Mouse (Mus musculus): ENCODE measurements at regions not wholly inside any gene's neighbourhood (a gene's known extent, or its start where the extent isn't known, plus 50 kb on each side); places are given as distances from the start of the nearest gene placed in this dataset.

DNA sequence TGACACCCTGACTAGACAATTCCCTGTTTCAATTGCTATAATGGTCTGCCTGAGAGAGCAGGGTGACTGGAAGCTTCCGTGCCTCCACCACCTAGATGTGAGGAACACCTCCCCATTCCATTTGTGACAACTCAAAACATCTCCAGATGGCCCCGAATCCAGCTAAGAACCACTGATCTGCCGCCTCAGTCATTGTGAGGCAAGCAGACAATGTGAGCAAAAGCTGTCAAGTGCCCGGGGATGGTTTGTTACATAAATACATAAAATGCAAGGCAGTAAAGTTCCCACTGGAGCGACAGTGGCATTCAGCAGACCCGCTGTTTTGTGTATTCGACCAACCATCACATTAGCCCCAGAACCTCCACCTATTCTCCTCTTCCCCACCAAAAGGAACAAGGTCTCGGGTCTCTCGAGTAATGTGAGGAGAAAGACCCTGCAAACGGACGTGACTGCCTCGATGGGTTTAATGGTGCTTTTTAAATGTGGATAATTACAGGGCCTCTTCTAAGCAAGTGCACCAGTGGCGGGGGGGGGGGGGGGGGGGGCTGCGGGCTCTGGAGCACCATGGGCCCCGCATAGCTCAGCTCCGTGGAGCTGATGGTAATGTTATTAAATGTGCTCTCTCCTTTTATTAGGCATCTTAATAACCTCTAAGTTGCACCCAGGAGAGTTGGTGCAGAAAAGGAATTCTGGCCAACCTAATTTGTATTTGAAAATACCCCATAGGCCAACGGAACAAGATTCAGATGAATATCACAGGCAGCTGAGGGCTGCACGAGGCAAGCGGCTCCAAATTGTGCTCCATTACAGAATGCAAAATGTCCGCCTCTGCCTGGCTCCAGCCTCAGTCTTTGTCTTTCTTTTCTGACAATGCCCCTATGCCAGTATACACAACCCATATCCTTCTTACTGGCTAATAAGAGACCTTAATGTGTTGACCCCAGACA, 360.6 kb upstream of the Clint1 start:
- ATAC-seq (replicated peaks; ENCODE audit: insufficient number of reproducible peaks, low FRiP score, low TSS enrichment, poor library complexity, severe bottlenecking), result no peak

DNA sequence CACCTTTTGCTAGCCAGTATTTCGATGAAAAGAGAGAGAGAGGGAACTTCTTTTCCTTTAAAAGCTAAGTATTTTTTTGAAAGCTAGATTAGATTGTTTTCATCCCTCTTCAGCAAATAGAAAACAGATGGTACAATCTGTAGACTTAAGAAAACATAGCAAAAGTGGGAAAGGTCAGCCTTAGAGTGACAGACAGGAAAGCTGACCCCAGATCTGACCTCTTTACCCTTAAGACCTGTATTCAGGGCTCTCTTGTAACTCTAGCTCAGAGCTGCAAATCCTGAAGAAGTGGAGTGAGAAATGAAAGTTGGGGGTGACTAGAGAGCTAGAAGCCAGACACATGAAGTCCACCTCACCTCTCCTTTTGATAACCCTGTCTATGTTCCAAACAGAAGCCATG, 356.6 kb upstream of the Clint1 start:
- no peak for ATAC-seq (replicated peaks; ENCODE audit: insufficient number of reproducible peaks, low FRiP score, low TSS enrichment, poor library complexity, severe bottlenecking)

DNA sequence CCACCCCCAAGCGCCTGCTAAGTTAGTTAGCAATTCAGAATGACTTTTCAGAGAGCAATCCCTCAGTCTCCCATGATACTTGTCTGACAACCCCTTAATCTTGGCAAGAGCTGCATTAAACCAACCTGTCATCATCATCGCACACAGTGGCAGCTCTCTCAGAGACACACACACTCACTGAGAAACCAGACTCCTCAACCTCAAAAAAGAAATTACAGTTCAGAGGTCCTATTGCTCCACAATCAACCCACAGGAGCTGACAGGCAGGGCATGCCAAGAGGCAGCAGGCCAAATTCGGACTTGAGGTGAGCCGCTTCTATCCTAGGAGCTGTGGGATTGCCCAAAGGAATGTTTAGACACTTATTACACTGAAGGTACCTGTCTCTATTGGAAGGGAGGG, 343.3 kb upstream of the Clint1 start:
- no peak for ATAC-seq (replicated peaks; ENCODE audit: insufficient number of reproducible peaks, low FRiP score, low TSS enrichment, poor library complexity, severe bottlenecking)

DNA sequence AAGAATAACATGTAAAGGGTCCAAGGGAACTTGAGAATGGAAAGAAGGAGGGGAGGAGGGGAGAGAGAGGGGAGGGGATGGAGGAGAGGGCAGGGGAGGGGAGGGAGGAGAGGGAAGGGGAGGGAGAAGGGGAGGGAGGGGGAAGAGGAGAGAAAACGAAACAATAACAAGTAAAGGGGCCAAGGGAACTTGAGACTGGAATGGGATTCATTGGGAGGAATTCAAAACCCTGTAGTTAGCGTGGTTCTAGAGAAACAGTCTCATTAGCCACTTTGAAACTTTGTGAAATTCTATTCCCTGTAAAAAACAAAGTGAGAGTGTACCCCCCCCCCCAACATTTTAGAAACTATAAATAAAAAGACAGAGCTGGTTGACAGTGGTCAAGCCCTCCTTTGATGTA, 342.6 kb upstream of the Clint1 start:
- no peak for ATAC-seq (replicated peaks; ENCODE audit: insufficient number of reproducible peaks, low FRiP score, low TSS enrichment, poor library complexity, severe bottlenecking)

DNA sequence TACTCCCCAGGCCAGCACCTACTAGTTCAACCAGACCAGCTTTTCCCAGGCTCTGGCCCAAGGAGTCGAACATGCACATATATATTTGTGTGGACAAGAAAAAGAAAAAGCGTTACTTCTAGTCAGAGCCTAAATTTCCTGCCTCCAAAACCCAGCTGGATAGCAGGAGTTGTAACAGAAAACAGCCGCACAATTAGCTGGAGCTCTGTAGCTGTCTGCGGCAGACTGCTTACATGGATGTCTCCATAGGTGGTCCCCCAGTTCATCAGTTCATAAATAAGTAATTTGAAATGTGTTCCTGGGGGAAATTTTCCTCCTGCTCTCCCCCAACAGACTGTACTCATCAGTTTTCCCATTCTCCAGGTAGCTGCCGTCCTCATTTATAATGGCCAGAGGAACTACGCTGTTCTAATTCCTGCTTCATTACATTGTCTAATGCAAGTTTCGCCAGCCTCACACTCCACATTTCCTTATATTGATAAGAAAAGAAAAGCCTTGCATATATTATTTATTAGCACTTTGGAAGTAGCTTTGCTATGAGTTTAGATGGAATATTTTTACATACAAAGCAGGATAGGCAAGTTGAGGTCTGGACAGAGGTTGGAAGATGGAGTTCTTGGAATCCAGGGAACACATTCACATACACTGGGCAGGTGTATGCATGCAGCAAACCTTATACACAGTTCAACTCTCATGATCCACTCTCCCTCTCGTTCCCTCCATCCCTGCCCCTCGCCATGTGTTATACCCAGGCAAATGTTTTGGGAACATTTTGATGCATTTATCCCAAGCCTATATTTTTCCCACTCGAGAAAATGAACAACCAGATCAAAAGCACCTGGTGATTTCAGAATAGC, 337.2 kb upstream of the Clint1 start:
- no peak for ATAC-seq (replicated peaks; ENCODE audit: insufficient number of reproducible peaks, low FRiP score, low TSS enrichment, poor library complexity, severe bottlenecking)

DNA sequence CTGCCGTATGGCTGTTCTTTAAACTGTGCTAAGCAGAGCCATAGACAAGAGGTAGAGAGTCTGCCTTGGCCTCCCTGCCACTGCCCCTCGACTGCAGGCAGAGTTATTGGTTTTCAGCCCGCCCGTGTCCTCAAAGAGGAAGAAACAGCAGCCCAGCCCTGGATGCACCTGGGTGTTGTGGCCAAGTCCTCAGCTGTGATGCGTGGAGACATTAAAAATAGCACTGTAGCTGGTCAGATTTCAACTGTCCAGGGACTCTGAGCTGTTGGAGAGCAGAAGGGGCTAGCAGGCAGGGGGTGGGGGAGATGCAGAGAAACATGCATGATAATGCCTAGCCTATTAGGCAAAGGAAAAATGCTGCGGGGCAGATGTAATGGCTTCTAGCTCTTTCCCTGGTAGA, 327.1 kb upstream of the Clint1 start:
- ATAC-seq (replicated peaks; ENCODE audit: insufficient number of reproducible peaks, low FRiP score, low TSS enrichment, poor library complexity, severe bottlenecking), result no peak

DNA sequence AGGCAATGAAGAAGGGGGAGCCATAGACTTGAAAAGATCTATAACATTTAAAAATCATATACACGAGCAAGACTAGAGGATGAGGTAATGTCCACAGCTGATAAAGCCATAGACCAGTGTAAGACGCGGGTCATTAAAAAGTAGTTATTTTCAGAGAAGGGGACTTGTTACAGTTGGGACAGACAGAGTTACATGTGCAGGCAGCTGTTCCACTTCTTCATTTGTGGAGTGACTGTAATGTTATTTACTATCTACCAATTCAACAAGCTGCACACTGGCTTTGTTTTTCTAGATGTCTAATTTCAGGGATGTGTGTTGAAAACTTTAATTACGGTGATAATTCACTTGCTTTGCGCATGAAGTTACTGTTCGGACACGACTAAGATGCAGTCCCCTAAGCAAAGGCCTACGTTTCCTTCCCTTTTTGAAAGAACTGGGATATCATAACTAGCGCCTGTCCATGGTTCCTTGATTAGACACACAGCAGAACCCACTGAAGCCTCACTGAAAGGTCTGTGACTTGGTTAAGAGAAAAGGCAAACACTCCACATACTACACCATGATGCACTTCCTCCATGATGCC, 320.7 kb upstream of the Clint1 start:
- ATAC-seq (replicated peaks; ENCODE audit: insufficient number of reproducible peaks, low FRiP score, low TSS enrichment, poor library complexity, severe bottlenecking), result no peak

DNA sequence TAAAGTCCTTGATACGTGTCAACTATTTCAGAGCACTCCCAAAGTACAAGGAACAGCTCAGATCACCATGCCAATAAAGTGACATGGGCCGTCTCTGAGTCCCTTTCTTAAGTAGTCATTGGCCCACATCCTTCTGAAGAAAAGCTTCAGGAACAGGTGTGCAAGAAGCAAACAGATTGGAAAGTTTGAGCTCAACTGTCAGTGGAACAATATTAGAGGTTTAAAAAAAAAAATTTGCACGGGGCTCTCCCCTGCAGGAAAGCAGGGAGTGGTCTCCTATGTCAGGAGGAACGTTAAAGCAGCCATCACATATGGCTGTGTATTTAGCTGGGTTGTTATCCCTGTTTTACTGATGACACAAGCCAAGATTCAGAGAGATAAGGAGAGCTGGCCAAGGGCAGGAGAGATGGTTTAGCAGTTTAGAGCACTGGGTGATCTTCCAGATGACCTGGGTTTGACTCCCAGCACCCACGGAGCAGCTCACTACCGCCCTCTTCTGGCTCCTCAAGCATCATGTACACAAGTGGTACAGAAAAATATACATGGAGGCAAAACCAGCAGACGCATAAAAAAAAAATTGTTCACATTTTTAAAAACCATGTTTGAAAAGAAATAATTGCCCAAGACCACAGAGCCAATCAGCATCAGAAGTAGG, 318.3 kb upstream of the Clint1 start:
- ATAC-seq (replicated peaks; ENCODE audit: insufficient number of reproducible peaks, low FRiP score, low TSS enrichment, poor library complexity, severe bottlenecking), result no peak

DNA sequence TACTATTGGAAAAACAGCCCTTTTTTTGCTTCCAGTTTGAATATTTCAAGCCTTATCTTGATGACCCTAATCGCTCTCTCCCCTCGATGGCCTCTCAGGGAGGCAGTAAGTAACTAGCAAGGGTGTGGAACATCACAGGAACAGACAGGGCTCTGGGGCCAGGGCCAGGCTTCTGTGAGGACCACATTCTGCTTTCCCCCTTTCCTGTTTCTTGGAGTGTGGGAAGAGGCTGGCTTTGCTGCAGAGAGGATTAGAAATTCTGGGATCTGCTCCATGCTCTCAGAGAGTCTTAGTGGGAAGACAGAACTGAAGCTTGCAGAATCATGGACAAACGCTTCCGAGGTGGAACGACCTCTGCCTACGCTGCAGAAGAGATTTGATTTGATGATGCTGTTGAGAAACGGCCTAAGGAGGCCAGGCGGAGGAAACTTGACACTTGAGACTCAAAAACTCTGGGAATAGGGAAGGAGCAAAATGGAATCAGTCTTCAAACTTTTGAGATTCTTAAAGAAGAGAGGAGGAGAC, 316.3 kb upstream of the Clint1 start:
- no peak for ATAC-seq (replicated peaks; ENCODE audit: insufficient number of reproducible peaks, low FRiP score, low TSS enrichment, poor library complexity, severe bottlenecking)

DNA sequence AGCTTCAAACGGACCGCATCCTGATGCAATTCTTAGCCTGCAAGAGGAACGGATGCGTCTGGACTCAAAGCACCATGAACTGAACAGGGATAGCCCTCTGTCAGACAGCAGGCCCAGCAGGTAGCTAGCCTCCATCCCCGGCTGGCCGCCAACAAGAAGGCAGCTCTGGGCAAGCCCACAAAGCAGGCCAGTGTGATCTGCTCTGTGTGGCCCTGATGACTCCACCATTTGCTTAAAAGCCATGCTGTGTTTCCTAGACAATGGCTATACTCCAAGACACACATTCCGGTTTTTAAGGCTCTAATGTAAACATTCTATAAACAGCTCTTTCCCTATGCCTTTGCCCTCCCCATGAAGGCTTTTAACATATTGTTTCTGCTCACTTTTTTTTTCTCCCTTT, 313.8 kb upstream of the Clint1 start:
- no peak for ATAC-seq (replicated peaks; ENCODE audit: insufficient number of reproducible peaks, low FRiP score, low TSS enrichment, poor library complexity, severe bottlenecking)

DNA sequence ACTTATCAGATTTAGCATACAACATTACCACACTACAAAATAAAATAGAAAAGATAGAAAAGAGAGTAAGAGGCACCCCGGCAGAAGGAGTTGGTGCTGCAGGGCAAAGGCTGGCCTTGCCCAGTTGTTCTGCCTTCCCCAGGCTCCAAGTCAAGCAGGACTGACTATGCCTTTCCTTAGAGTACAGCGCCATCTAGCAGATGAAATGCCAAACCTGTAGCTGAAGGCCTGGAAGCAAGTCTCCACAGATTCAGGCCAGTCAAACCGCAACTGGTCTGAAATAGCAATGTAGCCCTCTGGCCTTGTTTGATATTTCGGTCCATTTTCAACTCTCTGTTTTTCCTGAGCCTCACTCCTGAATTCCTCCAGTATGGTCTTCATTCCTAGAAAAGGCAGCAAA, 312.4 kb upstream of the Clint1 start:
- no peak for ATAC-seq (replicated peaks; ENCODE audit: insufficient number of reproducible peaks, low FRiP score, low TSS enrichment, poor library complexity, severe bottlenecking)

DNA sequence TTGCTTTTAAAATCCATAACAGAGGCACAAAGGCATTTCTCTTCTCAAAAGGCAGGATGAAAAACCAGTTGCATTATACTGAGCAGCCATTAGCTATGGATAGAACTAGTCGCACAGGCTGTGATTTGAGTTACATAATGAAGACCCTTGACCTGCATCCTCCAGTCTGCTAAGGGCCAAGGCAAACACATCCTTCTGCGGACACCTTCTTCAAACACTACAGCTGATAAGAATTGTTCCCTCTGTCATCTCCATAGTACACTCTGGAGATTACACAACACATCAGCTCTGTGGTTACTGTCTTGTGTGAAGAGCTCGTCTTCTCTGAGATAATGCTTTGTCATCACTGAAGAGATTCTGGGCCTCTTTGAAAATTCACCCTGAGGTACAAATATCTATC, 307.3 kb upstream of the Clint1 start:
- ATAC-seq (replicated peaks; ENCODE audit: insufficient number of reproducible peaks, low FRiP score, low TSS enrichment, poor library complexity, severe bottlenecking), result no peak

DNA sequence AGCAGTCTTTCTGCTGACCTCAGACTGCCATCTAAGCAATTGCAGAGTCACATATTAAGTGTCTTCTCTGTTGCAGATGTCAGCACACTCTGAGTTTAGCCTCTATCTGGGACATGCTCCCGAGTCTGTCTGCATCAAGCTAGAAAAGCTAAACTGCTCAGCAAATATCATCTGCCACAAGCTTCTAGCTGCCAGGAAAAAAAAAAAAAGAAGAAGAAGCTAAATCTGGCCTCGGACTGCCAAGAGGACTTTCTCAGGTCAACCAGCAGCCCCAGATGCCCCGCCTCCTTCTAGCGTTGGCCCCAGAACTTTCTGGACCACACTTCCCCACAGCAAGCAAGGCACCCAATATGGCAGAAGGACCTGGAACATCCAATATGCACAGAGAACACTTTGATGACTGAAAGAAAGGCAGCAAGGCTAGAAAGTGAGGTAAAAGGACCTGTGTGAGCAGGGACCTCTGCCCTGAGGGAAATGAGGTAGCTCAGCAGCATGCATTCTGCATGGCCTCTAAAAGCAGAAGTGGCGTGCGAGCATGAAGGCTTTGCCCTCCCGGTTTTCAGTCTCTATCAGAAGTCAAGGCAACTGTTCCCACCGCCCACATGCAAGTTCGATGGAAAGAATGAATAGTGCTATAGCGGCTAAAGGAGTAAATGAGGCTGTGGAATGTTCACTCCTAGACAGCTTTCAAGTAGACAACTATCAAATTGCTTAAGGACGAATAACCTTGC, 305.8 kb upstream of the Clint1 start:
- no peak for ATAC-seq (replicated peaks; ENCODE audit: insufficient number of reproducible peaks, low FRiP score, low TSS enrichment, poor library complexity, severe bottlenecking)

DNA sequence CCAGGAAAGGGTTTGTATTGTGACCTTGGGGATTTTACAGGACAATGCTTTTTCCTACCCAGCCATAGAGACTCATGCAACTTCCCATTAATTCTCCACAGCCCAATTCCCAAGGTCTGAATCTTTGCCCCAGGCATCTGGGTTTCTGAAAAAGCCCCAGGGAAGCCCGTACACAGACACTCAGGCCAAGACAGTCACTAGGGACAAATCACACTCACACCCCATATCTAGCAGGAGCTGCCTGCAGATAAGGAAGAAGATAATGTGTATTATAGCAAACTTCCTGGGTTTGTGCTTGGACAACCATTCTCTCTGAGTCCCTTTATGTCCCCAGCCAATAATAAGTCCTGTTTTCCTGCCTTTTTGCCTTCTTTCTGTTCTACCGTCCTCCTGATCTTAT, 305.0 kb upstream of the Clint1 start:
- no peak for ATAC-seq (replicated peaks; ENCODE audit: insufficient number of reproducible peaks, low FRiP score, low TSS enrichment, poor library complexity, severe bottlenecking)

DNA sequence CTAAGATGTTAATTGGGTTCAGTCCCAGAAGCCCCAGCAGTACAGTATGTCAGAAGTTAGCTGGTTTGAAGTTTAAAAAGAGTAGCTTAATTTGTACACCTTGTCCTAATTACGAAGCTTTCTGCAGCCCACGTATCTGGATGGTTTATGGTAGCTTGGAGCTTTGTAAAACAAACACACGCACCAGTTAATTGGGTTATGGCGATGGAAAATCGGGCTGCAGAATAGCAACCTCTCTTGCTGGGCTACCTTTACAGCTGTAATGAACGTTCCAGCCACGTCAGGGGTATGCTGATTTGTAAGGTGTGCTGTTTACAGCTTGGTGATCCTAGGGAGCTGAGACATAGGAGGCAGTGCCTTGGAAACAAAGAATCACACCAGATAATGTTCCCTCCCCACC, 301.5 kb upstream of the Clint1 start:
- ATAC-seq (replicated peaks; ENCODE audit: insufficient number of reproducible peaks, low FRiP score, low TSS enrichment, poor library complexity, severe bottlenecking), result no peak

DNA sequence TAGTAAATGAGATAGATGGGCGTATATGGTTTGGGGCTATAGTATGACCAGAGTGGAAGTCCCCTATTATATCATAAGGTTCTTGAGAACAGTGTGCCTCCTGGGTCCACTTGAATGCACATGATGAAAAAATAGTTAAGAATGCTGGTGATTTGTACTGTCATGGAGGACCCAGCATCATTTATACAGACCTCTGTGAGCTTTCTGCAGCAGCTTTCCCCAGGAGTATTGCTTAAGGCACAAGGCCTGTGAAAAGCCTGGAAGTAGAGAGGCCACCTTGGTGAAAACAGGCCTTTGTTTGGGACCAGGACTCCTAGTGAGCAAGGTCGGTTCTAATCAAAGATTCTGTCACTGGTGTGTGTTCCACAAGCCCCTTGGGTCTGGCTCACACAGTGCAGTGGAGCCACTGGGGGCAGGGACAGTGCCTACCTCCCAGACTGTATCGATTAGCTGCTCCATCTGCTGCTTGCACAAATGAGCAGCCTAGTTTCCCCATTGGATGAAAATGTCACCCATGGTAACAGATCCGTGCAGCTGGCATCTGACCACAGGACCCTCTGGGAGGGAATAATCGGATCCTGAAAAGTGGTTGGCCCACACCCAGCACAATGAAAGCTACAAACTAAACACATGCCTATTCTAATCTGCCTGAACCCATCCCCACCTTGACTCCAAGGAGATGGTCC, 274.2 kb upstream of the Clint1 start:
- ATAC-seq (replicated peaks; ENCODE audit: insufficient number of reproducible peaks, low FRiP score, low TSS enrichment, poor library complexity, severe bottlenecking), result no peak

DNA sequence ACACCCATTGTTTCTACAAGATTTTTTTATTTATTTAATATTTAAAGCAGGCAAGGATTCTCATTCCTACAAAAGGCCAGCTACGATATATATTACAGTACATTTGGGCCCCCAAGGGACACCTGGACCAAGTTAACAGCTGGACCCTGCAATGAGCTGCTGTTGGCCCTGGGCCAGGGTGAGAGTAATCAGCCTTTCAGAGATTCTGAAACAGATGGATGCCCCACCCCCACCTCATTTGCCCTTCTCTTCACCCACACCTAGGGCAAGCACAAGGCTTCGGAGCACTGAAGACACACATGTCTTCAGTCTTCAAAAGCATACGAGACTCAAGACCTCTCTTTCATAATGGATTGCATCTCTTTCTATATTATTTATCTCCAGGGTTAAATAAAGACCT, 259.5 kb upstream of the Clint1 start:
- no peak for ATAC-seq (replicated peaks; ENCODE audit: insufficient number of reproducible peaks, low FRiP score, low TSS enrichment, poor library complexity, severe bottlenecking)
